In genomic region chr4:119734352-119734751, GRCm38 (mm10) we compare ENCODE assay signal across 9 mouse cellular contexts. TPM values are rescaled to one million over a fixed set of nuclear protein-coding genes. Genes with fewer than 3 reads are reported as not detected.
DNase-seq lines count a peak whose midpoint lies in the region; ATAC-seq and TF ChIP-seq lines count a peak whose summit lies in the region.
"Had no signal": no experiment of that assay in that cellular context is flagged by ENCODE, and none has a peak within 500 bp of the region (broad histone marks: within the 10 kb centered on the region; RNA-seq: fewer than 3 reads in every experiment).

No protein-coding gene starts in this region.

- peak overlapping the region; percentile 91 for H3K4me3 ChIP-seq in heart, embryonic 13.5 days
- H3K4me3 ChIP-seq in bone marrow macrophage, adult 2 months (ENCODE audit: insufficient read depth, low read length), result peak overlapping the region; percentile 71
- H3K4me3 ChIP-seq in hindbrain, embryonic 12.5 days, result peak overlapping the region; percentile 84
- peak overlapping the region; percentile 79 for H3K4me3 ChIP-seq in midbrain, embryonic 12.5 days

- H3K9me3 ChIP-seq in heart, embryonic 13.5 days, result no peaks in the 10 kb centered on the region
- H3K9me3 ChIP-seq in hindbrain, embryonic 12.5 days (replicated peaks), result no peaks in the 10 kb centered on the region
- H3K9me3 ChIP-seq in midbrain, embryonic 12.5 days, result no peaks in the 10 kb centered on the region

- DNase-seq in heart, adult 8-10 months (ENCODE audit: low spot score), result no peak
- no peak for DNase-seq in gastrocnemius, postnatal 4 days (ENCODE audit: low spot score in 2 of 2)
- no peak for DNase-seq in thymus, postnatal 10 days (ENCODE audit: low spot score in 2 of 2)
- DNase-seq in left cerebral cortex, postnatal 4 days, result no peak

- H3K9ac ChIP-seq in heart, embryonic 13.5 days, result peak overlapping the region; percentile 86
- peak overlapping the region; percentile 70 for H3K9ac ChIP-seq in hindbrain, embryonic 12.5 days
- H3K9ac ChIP-seq in midbrain, embryonic 12.5 days (replicated peaks), result peak overlapping the region; percentile 66

- H3K27me3 ChIP-seq in heart, embryonic 13.5 days (replicated peaks), result peaks cover 28% of the 10 kb centered on the region
- peaks cover 34% of the 10 kb centered on the region for H3K27me3 ChIP-seq in hindbrain, embryonic 12.5 days
- peaks cover 32% of the 10 kb centered on the region for H3K27me3 ChIP-seq in midbrain, embryonic 12.5 days

- ATAC-seq in heart, embryonic 13.5 days (ENCODE audit: extremely low read depth, insufficient number of reproducible peaks, low FRiP score, low TSS enrichment), result no peak
- no peak for ATAC-seq in hindbrain, embryonic 12.5 days (ENCODE audit: low FRiP score)
- no peak for ATAC-seq in midbrain, embryonic 12.5 days (ENCODE audit: low FRiP score, low read depth)

- peaks cover 17% of the 10 kb centered on the region for H3K4me1 ChIP-seq in heart, embryonic 13.5 days
- H3K4me1 ChIP-seq in bone marrow macrophage, adult 2 months (ENCODE audit: control insufficient read depth, insufficient read depth, low read length), result peaks cover 30% of the 10 kb centered on the region
- peaks cover 8% of the 10 kb centered on the region for H3K4me1 ChIP-seq in hindbrain, embryonic 12.5 days
- H3K4me1 ChIP-seq in midbrain, embryonic 12.5 days, result peaks cover 13% of the 10 kb centered on the region

- no peak overlapping the region for H3K27ac ChIP-seq in heart, embryonic 13.5 days (replicated peaks)
- no peak overlapping the region for H3K27ac ChIP-seq in bone marrow macrophage, adult 2 months (ENCODE audit: insufficient read depth, low read depth, low read length)
- H3K27ac ChIP-seq in hindbrain, embryonic 12.5 days, result no peak overlapping the region
- H3K27ac ChIP-seq in midbrain, embryonic 12.5 days (replicated peaks), result no peak overlapping the region

- intact Hi-C loops in left cerebral cortex, postnatal 4 days (cut with DNase I), result no loop called here

- TF ChIP-seq CTCF in bone marrow macrophage, adult 2 months (IDR thresholded peaks at IDR 0.05; ENCODE audit: low read depth, low read length), result no peak

- H3K4me2 ChIP-seq in heart, embryonic 13.5 days, result peak overlapping the region; percentile 99
- peak overlapping the region; percentile 98 for H3K4me2 ChIP-seq in hindbrain, embryonic 12.5 days (replicated peaks)
- peak overlapping the region; percentile 100 for H3K4me2 ChIP-seq in midbrain, embryonic 12.5 days (replicated peaks)

- WGBS in heart, embryonic 13.5 days, result 18% methylated on average over 4 of the region's 4 CpGs
- WGBS in hindbrain, embryonic 12.5 days, result 25% methylated on average over 4 of the region's 4 CpGs
- WGBS in midbrain, embryonic 12.5 days, result 21% methylated on average over 4 of the region's 4 CpGs

- no peaks in the 10 kb centered on the region for H3K36me3 ChIP-seq in heart, embryonic 13.5 days
- no peaks in the 10 kb centered on the region for H3K36me3 ChIP-seq in hindbrain, embryonic 12.5 days
- no peaks in the 10 kb centered on the region for H3K36me3 ChIP-seq in midbrain, embryonic 12.5 days
- H3K36me3 ChIP-seq: G1E had no signal

- TF ChIP-seq POLR2A in bone marrow macrophage, adult 2 months (IDR thresholded peaks at IDR 0.05; ENCODE audit: borderline replicate concordance, low read depth, low read length), result no peak

RNA-seq across cellular contexts. Expression of gene Hivep3, which starts 0.8 kb away (rescaled TPM):
- 5.0 and 5.5 TPM in 2 replicates for polyA plus RNA-seq in heart, embryonic 13.5 days (2015; fragmentation: Nextera tagmentation; extraction: Ambion mirVana)
- total RNA-seq in heart, adult 8-10 months (2022), result 10 to 100 TPM in 2 of 4 experiments, 1 to 10 TPM in 2; 7.4 to 11.0 (median 9.2) TPM
- polyA plus RNA-seq in bone marrow macrophage, adult 2 months (2012; ENCODE audit: insufficient read depth, insufficient read length, missing spikeins), result 11.6 and 19.8 TPM in 2 replicates
- polyA plus RNA-seq in hindbrain, embryonic 12.5 days (2016; fragmentation: Nextera tagmentation; extraction: Ambion mirVana), result 4.5 and 4.9 TPM in 2 replicates
- 3.5 and 4.5 TPM in 2 replicates for polyA plus RNA-seq in midbrain, embryonic 12.5 days (2016; fragmentation: Nextera tagmentation; extraction: Ambion mirVana)
- 1 to 10 TPM; 5.5 to 5.7 TPM for total RNA-seq in gastrocnemius, postnatal 4 days (2021)
- 10 to 100 TPM; 63.9 to 64.4 TPM for total RNA-seq in left cerebral cortex, postnatal 4 days (2021)
- polyA plus RNA-seq: G1E had no signal
